Mouse (Mus musculus) ES-CJ7 (cell line): ENCODE results near the gene Tln1.
"Not testable (repeated sequence)": the region's sequence is repeated elsewhere in the genome, so short reads cannot be mapped to it uniquely, and the experiment has no call there.

Experiments
- DNase-seq: peaks from one replicate; pipeline ENCODE4 v3.0.0; 2011; ENCODE audit warnings: low read depth, low spot score

The Tln1 gene

GRCm38 (mm10) chr4:43561997-43562768 is at the start of gene Tln1, which contains the start of gene Creb3:
Tln1 (minus strand) TSS chr4:43562691.
Creb3 (plus strand) TSS chr4:43562332.
- peak; percentile 98 for DNase-seq

GRCm38 (mm10) chr4:43604751-43605685 is 42.5 kb upstream of the Tln1 start:
- no peak for DNase-seq

GRCm38 (mm10) chr4:43604099-43604498 is 41.6 kb upstream of the Tln1 start:
- DNase-seq = no peak

DNA sequence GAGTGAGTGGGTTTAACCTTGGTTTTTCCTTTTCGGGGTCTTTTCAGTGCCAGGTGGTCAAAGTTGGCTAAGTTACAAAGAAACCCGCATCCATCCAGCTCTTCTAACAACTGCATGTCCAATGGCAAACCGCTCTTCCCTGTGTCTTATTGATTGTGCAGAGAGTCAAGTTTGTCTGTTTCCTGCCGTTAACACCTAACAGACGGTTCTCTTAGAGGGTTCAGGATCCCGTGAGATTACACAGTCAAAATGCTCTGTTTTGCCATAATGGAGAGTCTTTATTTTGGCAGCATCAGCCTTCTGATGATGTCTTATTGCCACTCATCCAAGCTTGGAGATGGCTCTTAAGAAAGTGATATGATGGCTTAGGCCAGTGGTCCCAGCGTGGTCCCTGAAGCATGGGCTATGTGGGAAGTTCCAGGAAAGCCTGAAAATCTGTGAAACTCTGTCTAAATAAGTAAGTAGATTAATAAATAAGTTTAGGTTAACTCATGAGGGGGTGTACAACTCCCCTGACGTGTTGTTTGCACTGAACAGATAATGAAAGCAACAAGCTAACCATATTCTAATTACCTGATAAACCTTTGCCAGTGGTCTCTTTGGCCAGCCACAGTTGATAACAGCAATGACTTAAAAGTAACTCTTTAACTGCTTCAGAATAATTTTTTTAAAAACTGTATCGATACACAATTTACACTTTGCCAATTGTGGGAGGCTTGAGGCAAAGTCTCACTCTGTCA is 37.9 kb upstream of the Tln1 start:
- DNase-seq = no peak

GRCm38 (mm10) chr4:43598650-43599380 is 36.3 kb upstream of the Tln1 start:
- no peak for DNase-seq

DNA sequence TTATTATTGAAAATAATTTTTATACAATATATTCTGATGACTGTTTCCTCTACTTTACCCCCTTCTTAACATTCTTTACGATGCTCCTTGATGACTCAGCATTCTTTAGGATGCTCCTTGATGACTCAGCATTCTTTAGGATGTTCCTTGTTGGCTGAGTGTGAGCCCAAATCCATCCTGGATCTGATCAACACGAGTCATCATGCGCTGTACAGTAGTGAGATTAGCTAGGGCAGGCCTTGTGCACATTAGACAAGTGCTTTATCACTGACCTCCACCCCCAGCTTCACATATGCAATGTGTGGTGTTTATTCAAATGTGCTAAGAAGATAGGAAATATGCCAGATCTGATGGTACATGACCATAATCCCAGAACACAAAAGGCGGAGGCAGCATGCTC is 35.7 kb upstream of the Tln1 start:
- no peak for DNase-seq

DNA sequence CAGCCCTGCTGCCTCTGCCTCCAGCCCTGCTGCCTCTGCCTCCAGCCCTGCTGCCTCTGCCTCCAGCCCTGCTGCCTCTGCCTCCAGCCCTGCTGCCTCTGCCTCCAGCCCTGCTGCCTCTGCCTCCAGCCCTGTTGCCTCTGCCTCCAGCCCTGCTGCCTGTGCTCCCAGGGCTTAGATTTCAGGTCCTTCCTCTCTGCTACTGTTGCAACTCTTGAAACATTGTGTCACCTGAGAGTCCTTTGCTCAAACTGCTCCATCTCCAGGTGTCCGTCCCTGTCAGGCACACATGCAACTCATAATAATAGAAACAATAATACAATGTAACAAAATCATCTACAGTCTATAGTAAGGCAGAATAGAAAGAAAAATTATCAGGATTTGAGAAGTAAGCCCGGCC is 34.1 kb upstream of the Tln1 start:
- not testable (repeated sequence) for DNase-seq

DNA sequence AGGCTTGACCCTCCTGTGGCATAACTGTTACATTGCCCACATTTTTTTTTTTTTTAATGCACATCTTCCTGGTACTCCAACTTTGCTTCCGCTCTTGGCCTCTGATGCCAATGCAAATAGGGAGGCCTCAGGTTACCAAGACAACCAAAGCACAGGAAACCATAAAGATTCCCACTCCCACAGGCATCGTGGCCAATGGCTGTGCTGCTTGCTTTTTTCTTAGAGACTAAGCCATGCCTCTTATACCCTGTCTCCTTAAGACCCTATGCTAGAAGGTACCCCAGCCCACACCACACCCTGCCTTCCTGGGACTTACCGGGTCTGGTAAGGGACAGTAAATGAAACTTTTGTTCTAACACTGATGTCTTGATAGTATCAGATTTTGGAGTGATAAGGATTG is 31.0 kb upstream of the Tln1 start:
- DNase-seq = no peak

DNA sequence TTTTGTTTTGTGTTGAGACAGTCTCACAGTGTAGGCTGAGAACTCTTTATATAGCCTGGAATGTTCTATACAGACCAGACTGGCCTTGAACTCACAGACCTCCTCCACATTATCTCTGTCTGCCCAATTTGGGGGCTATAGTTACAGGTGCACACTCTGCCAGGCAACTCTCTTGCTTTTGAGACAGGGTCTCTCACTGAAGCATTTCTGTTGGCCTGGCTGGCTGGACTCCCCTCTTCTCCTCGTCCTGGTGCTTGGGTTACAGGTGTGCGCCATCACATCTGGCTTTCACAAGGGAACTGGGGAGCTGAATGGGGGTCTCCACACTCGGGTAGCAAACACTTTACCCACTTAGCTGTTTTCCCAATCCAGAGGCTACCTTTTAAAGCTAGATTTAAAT is 29.5 kb upstream of the Tln1 start:
- no peak for DNase-seq

- DNase-seq = no peak
Observed at GRCm38 (mm10) chr4:43591543-43591942, 29.1 kb upstream of the Tln1 start.

- no peak for DNase-seq
Observed at GRCm38 (mm10) chr4:43587681-43588080, 25.2 kb upstream of the Tln1 start.

DNA sequence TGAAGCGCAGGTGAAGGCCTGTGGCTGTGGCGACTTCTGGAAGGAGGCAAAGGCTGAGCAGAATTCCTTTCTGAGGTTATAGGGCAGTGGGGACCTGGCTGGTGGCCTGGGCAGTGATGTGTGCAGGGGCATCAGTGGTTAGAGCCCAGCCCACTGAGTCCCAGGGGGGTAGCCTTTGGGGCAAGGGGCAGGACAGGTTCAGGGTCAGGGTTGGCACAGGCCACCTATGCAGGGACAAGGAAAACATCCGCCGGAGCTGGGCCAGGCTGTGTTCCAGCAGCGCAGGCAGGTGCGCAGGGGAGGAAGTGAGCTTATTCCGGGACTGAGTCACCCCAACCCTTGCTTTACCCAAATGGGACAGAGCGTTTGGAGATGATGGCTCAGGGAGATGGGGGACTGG is 23.9 kb upstream of the Tln1 start:
- no peak for DNase-seq

GRCm38 (mm10) chr4:43585682-43586081 is 23.2 kb upstream of the Tln1 start:
- DNase-seq = no peak

DNA sequence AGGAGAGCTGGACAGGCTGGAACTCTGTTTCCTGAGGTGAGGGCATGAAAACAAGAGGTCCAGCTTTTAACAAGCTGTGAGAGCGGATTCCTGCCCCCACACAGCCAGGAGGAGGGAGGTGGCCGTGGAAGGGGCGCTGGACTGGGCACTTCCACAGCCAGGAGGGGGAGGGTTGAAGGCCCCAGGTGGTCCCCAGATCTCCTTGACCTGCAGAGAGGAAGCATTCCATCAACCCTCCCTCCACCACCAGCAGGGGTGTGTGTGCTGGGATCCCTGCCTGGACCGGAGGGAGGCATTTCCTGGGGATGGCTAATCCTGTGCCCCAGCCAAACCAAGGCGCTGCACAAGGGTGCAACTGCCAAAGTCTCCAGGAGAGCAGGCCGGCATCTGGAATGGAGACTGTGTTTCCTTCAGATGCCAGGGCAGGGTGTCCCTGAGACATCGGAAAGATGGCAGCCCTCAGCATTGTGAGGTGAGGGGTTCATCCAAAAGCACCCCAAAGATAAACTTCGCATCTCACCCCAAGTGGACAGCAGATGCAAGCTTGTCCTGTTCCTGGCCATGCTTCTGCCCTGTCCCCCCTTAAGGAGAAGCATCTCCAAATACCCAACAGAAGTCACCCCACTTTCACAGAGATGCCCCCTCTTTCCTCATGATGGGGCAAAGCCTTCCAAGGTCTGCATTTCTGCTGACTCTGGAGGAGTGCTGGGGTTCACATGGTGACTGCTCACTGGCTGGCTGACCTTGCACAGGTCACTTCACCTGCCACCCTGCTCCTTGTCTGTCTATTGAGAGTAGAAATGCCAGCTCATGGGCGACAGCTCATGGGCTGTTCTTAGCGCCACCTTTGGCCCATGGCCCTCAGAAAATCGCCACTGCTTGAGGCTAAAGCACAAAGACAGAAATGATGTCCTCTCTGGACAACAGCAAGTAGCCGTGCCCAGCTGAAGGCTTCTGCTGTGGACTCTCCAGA is 22.2 kb upstream of the Tln1 start, which contains the start of gene Msmp:
Gene Msmp (minus strand): TSS at position 51 of the 973 bp plus-strand sequence.
- DNase-seq = no peak

DNA sequence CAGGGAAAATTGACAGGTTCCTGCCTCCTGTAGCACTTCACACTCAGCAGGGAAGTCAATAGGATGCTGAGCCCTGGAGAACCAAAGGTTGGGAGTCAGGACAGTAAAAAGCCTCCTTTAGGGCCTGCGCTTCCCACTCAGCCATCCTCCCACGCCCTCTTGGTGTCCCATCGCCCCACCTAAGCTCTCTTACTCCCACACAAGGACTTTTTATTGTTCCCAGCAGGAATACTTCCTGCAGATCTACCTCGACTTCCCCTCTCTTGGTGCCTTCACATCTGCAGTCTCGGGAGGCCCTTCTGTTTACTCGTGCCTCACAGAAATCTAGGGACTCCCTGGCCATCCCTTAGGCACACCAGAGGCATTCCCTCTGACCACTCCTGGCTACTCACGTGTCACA is 20.9 kb upstream of the Tln1 start:
- no peak for DNase-seq

DNA sequence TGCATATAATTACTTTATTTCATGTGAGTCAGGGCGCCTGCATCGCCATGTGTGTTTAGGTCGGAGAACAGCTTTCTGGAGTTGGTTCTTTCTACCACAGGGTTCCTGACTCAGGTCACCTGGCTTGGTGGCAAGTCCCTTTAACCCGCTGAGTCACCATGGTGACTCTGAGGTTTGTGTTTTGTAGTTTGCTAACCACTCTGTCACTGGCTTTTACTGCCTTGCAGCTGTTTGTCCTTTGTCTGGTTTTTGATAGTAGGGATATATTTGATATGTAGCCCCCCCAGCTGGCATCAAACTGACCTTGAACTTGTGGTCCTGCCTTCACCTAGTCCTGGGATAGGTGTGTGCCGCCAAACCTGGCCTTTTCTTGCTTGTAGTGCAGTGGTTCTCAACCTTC is 19.8 kb upstream of the Tln1 start:
- DNase-seq = no peak

DNA sequence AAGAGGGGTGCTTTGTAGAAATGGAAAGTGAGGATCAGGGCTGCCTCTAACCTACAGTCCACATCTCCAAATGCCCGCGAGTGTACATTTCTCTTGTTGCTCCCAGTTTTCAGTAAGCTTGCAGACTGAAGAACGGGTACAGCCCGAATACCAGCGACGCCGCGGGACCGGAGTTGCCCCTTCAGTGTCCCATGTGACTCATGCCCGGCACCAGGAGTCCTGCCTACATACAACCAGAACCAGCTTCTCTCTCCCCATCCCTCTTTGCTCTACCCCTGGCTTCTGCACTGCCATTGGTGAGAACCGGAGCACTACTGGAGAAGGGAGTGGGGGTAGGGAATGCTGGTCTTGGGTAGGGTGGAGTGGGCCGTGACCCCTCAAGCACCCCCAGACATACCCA is 18.9 kb upstream of the Tln1 start:
- DNase-seq = no peak

GRCm38 (mm10) chr4:43580721-43581120 is 18.2 kb upstream of the Tln1 start:
- no peak for DNase-seq

DNA sequence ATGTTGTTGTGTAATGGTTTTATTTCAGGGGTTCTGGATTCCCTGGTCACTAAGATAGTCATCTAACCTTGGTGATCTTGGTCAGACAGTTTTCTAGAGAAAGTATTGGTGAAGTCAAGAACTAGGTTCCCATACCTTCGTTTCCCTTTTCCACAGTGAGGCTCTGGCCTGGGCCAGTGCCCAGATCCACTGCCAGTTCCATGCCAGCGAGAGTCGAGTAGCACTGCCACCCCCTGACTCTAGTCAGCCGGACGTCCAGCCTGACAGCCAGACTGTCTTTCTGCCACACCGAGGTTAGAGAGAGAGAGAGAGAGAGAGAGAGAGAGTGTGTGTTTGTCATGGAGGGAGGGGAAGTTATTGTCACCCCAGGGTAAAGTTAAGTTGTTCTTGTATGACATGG is 17.2 kb upstream of the Tln1 start:
- no peak for DNase-seq

GRCm38 (mm10) chr4:43579256-43579655 is 16.8 kb upstream of the Tln1 start:
- no peak for DNase-seq
